Mouse (Mus musculus): Measurements from ENCODE around the gene Fars2.

The Fars2 gene

GRCm38 (mm10) chr13:36564764-36565315 lies 447.6 kb downstream of the Fars2 start:
- DNase-seq (ENCODE audit: low read depth, low spot score), result no peak

- no peak for DNase-seq (ENCODE audit: low read depth, low spot score)
Observed at GRCm38 (mm10) chr13:36576781-36577180, 459.6 kb downstream of the Fars2 start.

- DNase-seq (ENCODE audit: low read depth, low spot score), result no peak
Observed at GRCm38 (mm10) chr13:36577916-36578568, 460.8 kb downstream of the Fars2 start.

- no peak for DNase-seq (ENCODE audit: low read depth, low spot score)
Observed at GRCm38 (mm10) chr13:36578569-36579333, 461.5 kb downstream of the Fars2 start.

GRCm38 (mm10) chr13:36582406-36583070 lies 465.3 kb downstream of the Fars2 start:
- no peak for DNase-seq (ENCODE audit: low read depth, low spot score)

GRCm38 (mm10) chr13:36583481-36584151 lies 466.4 kb downstream of the Fars2 start:
- DNase-seq (ENCODE audit: low read depth, low spot score), result no peak

GRCm38 (mm10) chr13:36584197-36584596 lies 467.0 kb downstream of the Fars2 start:
- DNase-seq (ENCODE audit: low read depth, low spot score), result no peak

GRCm38 (mm10) chr13:36589092-36589491 lies 471.9 kb downstream of the Fars2 start:
- no peak for DNase-seq (ENCODE audit: low read depth, low spot score)

- DNase-seq (ENCODE audit: low read depth, low spot score), result no peak
Observed at GRCm38 (mm10) chr13:36592291-36592690, 475.1 kb downstream of the Fars2 start.

- DNase-seq (ENCODE audit: low read depth, low spot score), result no peak
Observed at GRCm38 (mm10) chr13:36606717-36607116, 489.5 kb downstream of the Fars2 start.

- no peak for DNase-seq (ENCODE audit: low read depth, low spot score)
Observed at GRCm38 (mm10) chr13:36607871-36608270, 490.7 kb downstream of the Fars2 start.

- no peak for DNase-seq (ENCODE audit: low read depth, low spot score)
Observed at GRCm38 (mm10) chr13:36610426-36610825, 493.2 kb downstream of the Fars2 start.

GRCm38 (mm10) chr13:36612785-36613750 lies 495.9 kb downstream of the Fars2 start:
- no peak for DNase-seq (ENCODE audit: low read depth, low spot score)

GRCm38 (mm10) chr13:36620498-36621332 lies 503.5 kb downstream of the Fars2 start:
- no peak for DNase-seq (ENCODE audit: low read depth, low spot score)

GRCm38 (mm10) chr13:36621333-36621659 lies 504.1 kb downstream of the Fars2 start:
- DNase-seq (ENCODE audit: low read depth, low spot score), result no peak

- DNase-seq (ENCODE audit: low read depth, low spot score), result no peak
Observed at GRCm38 (mm10) chr13:36623556-36623955, 506.3 kb downstream of the Fars2 start.

GRCm38 (mm10) chr13:36629154-36629553 lies 511.9 kb downstream of the Fars2 start:
- DNase-seq (ENCODE audit: low read depth, low spot score), result no peak

- DNase-seq (ENCODE audit: low read depth, low spot score), result no peak
Observed at GRCm38 (mm10) chr13:36648257-36648656, 531.0 kb downstream of the Fars2 start.

GRCm38 (mm10) chr13:36654251-36654650 lies 537.0 kb downstream of the Fars2 start:
- DNase-seq (ENCODE audit: low read depth, low spot score), result peak; percentile 1

GRCm38 (mm10) chr13:36679345-36679744 lies 562.1 kb downstream of the Fars2 start:
- no peak for DNase-seq (ENCODE audit: low read depth, low spot score)

All from 3T3-L1 (cell line).